17 mouse cellular contexts compared by ENCODE assay signal in the genomic region with DNA sequence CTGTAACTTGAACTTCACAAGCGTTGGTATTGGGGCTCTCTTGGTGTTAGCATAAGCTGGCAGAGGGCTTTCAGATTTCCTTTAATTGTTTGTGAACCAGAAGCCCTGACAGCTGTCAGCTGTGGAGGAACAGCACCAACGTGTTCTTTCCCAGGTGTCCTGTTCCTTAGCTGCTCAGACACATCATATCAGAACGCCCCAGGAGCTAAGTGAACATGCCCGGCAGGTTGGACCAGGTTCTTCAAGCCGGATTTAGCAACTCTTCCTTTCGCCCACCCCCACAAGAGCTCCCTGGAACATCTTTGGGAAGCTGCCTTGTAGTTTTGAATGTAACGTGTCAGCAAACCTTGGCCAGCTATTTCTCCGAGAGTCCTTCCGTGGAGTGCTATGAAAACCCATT. TPM values are rescaled to one million over a fixed set of nuclear protein-coding genes. Genes with fewer than 3 reads are reported as not detected.
DNase-seq lines count a peak whose midpoint lies in the region; ATAC-seq and TF ChIP-seq lines count a peak whose summit lies in the region.
"Had no signal": no experiment of that assay in that cellular context is flagged by ENCODE, and none has a peak within 500 bp of the region (broad histone marks: within the 10 kb centered on the region; RNA-seq: fewer than 3 reads in every experiment).

No protein-coding gene starts in this region.

- no peak overlapping the region for H3K9ac ChIP-seq in stomach, embryonic 16.5 days (ENCODE audit: low read length)
- H3K9ac ChIP-seq in stomach, postnatal 0 days (ENCODE audit: low read length): no peak overlapping the region
- no peak overlapping the region for H3K9ac ChIP-seq in embryonic facial prominence, embryonic 14.5 days (ENCODE audit: low read depth, low read length)
- H3K9ac ChIP-seq in lung, embryonic 14.5 days: no peak overlapping the region
- H3K9ac ChIP-seq: forebrain, embryonic 13.5 days; heart, embryonic 13.5 days; hindbrain, embryonic 14.5 days; intestine, embryonic 15.5 days; liver, embryonic 14.5 days; midbrain, embryonic 13.5 days; neural tube, embryonic 13.5 days had no signal

- TF ChIP-seq EP300 in stomach, postnatal 0 days (optimal IDR thresholded peaks at IDR 0.05): no peak

- H3K4me2 ChIP-seq in stomach, embryonic 16.5 days (ENCODE audit: low read depth, low read length): no peak overlapping the region
- H3K4me2 ChIP-seq in stomach, postnatal 0 days (replicated peaks; ENCODE audit: low read depth): no peak overlapping the region
- H3K4me2 ChIP-seq in embryonic facial prominence, embryonic 14.5 days (ENCODE audit: low read depth, low read length): no peak overlapping the region
- no peak overlapping the region for H3K4me2 ChIP-seq in lung, embryonic 14.5 days
- H3K4me2 ChIP-seq: forebrain, embryonic 13.5 days; heart, embryonic 13.5 days; hindbrain, embryonic 14.5 days; intestine, embryonic 15.5 days; midbrain, embryonic 13.5 days; neural tube, embryonic 13.5 days had no signal

- WGBS in stomach, embryonic 16.5 days: 62% methylated on average over 9 of the region's 9 CpGs
- 65% methylated on average over 9 of the region's 9 CpGs for WGBS in stomach, postnatal 0 days
- WGBS in embryonic facial prominence, embryonic 14.5 days: 69% methylated on average over 9 of the region's 9 CpGs
- 56% methylated on average over 9 of the region's 9 CpGs for WGBS in lung, embryonic 14.5 days

- H3K4me3 ChIP-seq in stomach, embryonic 16.5 days (replicated peaks; ENCODE audit: low read length): no peak overlapping the region
- H3K4me3 ChIP-seq in stomach, postnatal 0 days (ENCODE audit: low read depth, low read length): no peak overlapping the region
- H3K4me3 ChIP-seq in embryonic facial prominence, embryonic 14.5 days (ENCODE audit: low read depth, low read length): no peak overlapping the region
- no peak overlapping the region for H3K4me3 ChIP-seq in lung, embryonic 14.5 days (ENCODE audit: low read depth, low read length)
- H3K4me3 ChIP-seq: forebrain, embryonic 13.5 days; heart, embryonic 13.5 days; intestine, embryonic 15.5 days; midbrain, embryonic 13.5 days; neural tube, embryonic 13.5 days had no signal

- H3K36me3 ChIP-seq in stomach, embryonic 16.5 days (ENCODE audit: control insufficient read depth, insufficient read depth, low read length): no peaks in the 10 kb centered on the region
- H3K36me3 ChIP-seq in stomach, postnatal 0 days (ENCODE audit: control insufficient read depth, insufficient read depth, low read length): no peaks in the 10 kb centered on the region
- H3K36me3 ChIP-seq in embryonic facial prominence, embryonic 14.5 days (ENCODE audit: control insufficient read depth, insufficient read depth, low read length): peaks cover under 1% of the 10 kb centered on the region; the same call in 1 of the 2 replicates
- peaks cover 6% of the 10 kb centered on the region; the same call in 1 of the 2 replicates for H3K36me3 ChIP-seq in lung, embryonic 14.5 days (ENCODE audit: insufficient read depth)
- H3K36me3 ChIP-seq: intestine, embryonic 15.5 days had no signal

- peak overlapping the region; percentile 41; the same call in 1 of the 2 replicates for H3K27ac ChIP-seq in stomach, embryonic 16.5 days (ENCODE audit: low read length)
- H3K27ac ChIP-seq in stomach, postnatal 0 days (replicated peaks): no peak overlapping the region
- peak overlapping the region; percentile 13 for H3K27ac ChIP-seq in embryonic facial prominence, embryonic 14.5 days (replicated peaks; ENCODE audit: low read depth, low read length)
- no peak overlapping the region for H3K27ac ChIP-seq in lung, embryonic 14.5 days (ENCODE audit: low read depth)
- H3K27ac ChIP-seq: forebrain, embryonic 13.5 days; heart, embryonic 13.5 days; hindbrain, embryonic 14.5 days; intestine, embryonic 15.5 days; liver, embryonic 14.5 days; midbrain, embryonic 13.5 days; neural tube, embryonic 13.5 days had no signal

- TF ChIP-seq CTCF in stomach, postnatal 0 days (IDR thresholded peaks at IDR 0.05; ENCODE audit: low read depth): no peak
- TF ChIP-seq CTCF in lung, embryonic 14.5 days (IDR thresholded peaks at IDR 0.05; ENCODE audit: low read depth): no peak

- ATAC-seq in stomach, embryonic 16.5 days (ENCODE audit: insufficient read depth, low FRiP score): no peak
- no peak for ATAC-seq in stomach, postnatal 0 days (ENCODE audit: low FRiP score, low TSS enrichment)
- peak; percentile 93 for ATAC-seq in embryonic facial prominence, embryonic 14.5 days (ENCODE audit: low read depth)
- ATAC-seq in lung, embryonic 14.5 days (ENCODE audit: insufficient read depth): no peak
- ATAC-seq: forebrain, embryonic 13.5 days; intestine, embryonic 15.5 days; midbrain, embryonic 13.5 days had no signal

- H3K9me3 ChIP-seq in stomach, embryonic 16.5 days (replicated peaks; ENCODE audit: control insufficient read depth, low read length): no peaks in the 10 kb centered on the region
- H3K9me3 ChIP-seq in stomach, postnatal 0 days (ENCODE audit: control insufficient read depth, low read length): no peaks in the 10 kb centered on the region
- no peaks in the 10 kb centered on the region for H3K9me3 ChIP-seq in embryonic facial prominence, embryonic 14.5 days (ENCODE audit: control insufficient read depth, low read length)
- H3K9me3 ChIP-seq in lung, embryonic 14.5 days (ENCODE audit: low read depth, low read length): no peaks in the 10 kb centered on the region
- H3K9me3 ChIP-seq: forebrain, embryonic 13.5 days; heart, embryonic 13.5 days; intestine, embryonic 15.5 days; midbrain, embryonic 13.5 days; neural tube, embryonic 13.5 days had no signal

- DNase-seq in stomach, postnatal 0 days (ENCODE audit: low spot score): no peak
- peak; percentile 89 for DNase-seq in embryonic facial prominence, embryonic 14.5 days (ENCODE audit: low spot score)
- DNase-seq in lung, embryonic 14.5 days: peak; percentile 33
- DNase-seq in lung, postnatal 36 days: peak; percentile 65
- no peak for DNase-seq in thymus, postnatal 10 days (ENCODE audit: low spot score in 2 of 2)
- DNase-seq in cerebellum, postnatal 10 days: no peak
- DNase-seq in ovary, postnatal 14 days (ENCODE audit: low spot score): no peak
- DNase-seq: cerebellum, adult 8-10 months; right cerebral cortex, postnatal 25 days had no signal

- H3K4me1 ChIP-seq in stomach, embryonic 16.5 days (ENCODE audit: control insufficient read depth, insufficient read depth, low read length): 0 out of 2 replicates have a peak, but pooled peaks cover 6% of the 10 kb centered on the region
- H3K4me1 ChIP-seq in stomach, postnatal 0 days (replicated peaks; ENCODE audit: control insufficient read depth, insufficient read depth): no peaks in the 10 kb centered on the region
- H3K4me1 ChIP-seq in embryonic facial prominence, embryonic 14.5 days (ENCODE audit: control insufficient read depth, insufficient read depth, low read length): no peaks in the 10 kb centered on the region
- 0 out of 2 replicates have a peak, but pooled peaks cover 3% of the 10 kb centered on the region for H3K4me1 ChIP-seq in lung, embryonic 14.5 days (ENCODE audit: insufficient read depth)
- H3K4me1 ChIP-seq: forebrain, embryonic 13.5 days; intestine, embryonic 15.5 days had no signal

- no peaks in the 10 kb centered on the region for H3K27me3 ChIP-seq in stomach, embryonic 16.5 days (ENCODE audit: control insufficient read depth, insufficient read depth, low read length)
- H3K27me3 ChIP-seq in stomach, postnatal 0 days (ENCODE audit: control insufficient read depth, insufficient read depth, low read length): no peaks in the 10 kb centered on the region
- H3K27me3 ChIP-seq in embryonic facial prominence, embryonic 14.5 days (replicated peaks; ENCODE audit: control insufficient read depth, insufficient read depth, low read length): no peaks in the 10 kb centered on the region
- H3K27me3 ChIP-seq in lung, embryonic 14.5 days (ENCODE audit: insufficient read depth, low read length): no peaks in the 10 kb centered on the region
- H3K27me3 ChIP-seq: forebrain, embryonic 13.5 days; heart, embryonic 13.5 days; intestine, embryonic 15.5 days; midbrain, embryonic 13.5 days; neural tube, embryonic 13.5 days had no signal

RNA-seq across cellular contexts. Expression of gene Nucb2, which starts 10.4 kb away (rescaled TPM):
- polyA plus RNA-seq in stomach, embryonic 16.5 days (2015; fragmentation: Nextera tagmentation; extraction: Ambion mirVana): 36.4 and 40.2 TPM in 2 replicates
- 45.5 and 46.2 TPM in 2 replicates for polyA plus RNA-seq in stomach, postnatal 0 days (2015; fragmentation: Nextera tagmentation; extraction: Ambion mirVana)
- polyA plus RNA-seq in embryonic facial prominence, embryonic 14.5 days (2014; fragmentation: Nextera tagmentation; extraction: Ambion mirVana): 28.2 and 32.8 TPM in 2 replicates
- polyA plus RNA-seq in lung, embryonic 14.5 days (2014; fragmentation: Nextera tagmentation; extraction: Ambion mirVana): 16.8 and 20.2 TPM in 2 replicates

Comparison
In these comparisons a context has a peak if more than half of its experiments do, and no peak if none do; other contexts are left out.
1. H3K27ac ChIP-seq: peak in stomach, embryonic 16.5 days (single experiment) and embryonic facial prominence, embryonic 14.5 days (single experiment); none in stomach, postnatal 0 days (single experiment) and lung, embryonic 14.5 days (single experiment).
2. DNase-seq: peak in embryonic facial prominence, embryonic 14.5 days (single experiment), lung, embryonic 14.5 days (single experiment) and lung, postnatal 36 days (single experiment); none in stomach, postnatal 0 days (single experiment), thymus, postnatal 10 days (0 of 2), cerebellum, postnatal 10 days (0 of 2) and ovary, postnatal 14 days (single experiment).